Mouse (Mus musculus): ENCODE results near the gene Siah1b. TPM values are rescaled to one million over a fixed set of nuclear protein-coding genes. Genes with fewer than 3 reads are reported as not detected.

Gene Siah1b
- total RNA-seq, 2 experiments from 2014 or later = 7.2 to 9.2 TPM

DNA sequence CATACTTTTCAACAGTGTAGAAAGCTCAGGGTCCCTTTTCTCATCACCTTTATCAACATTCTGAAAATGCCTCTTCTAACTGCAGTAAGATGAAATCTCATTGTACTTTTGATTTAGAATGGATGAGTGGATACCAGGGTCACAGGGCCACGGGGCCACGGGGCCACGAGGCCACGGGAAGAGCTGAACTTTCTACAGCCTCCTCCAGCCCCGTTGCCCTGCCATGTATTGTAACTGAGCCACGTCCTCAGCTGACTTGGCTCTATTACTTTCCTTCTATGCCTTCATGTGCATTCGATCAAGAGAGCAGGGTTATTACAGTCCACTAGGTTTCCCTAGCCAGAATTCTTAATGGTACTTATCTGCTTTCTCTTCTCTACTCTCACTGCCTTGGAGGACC lies 40.4 kb downstream of the Siah1b start:
- no peak for DNase-seq (ENCODE audit: low spot score in 2 of 2)

GRCm38 (mm10) chrX:164035401-164035800 lies 40.9 kb downstream of the Siah1b start:
- no peak for DNase-seq (ENCODE audit: low spot score in 2 of 2)

DNA sequence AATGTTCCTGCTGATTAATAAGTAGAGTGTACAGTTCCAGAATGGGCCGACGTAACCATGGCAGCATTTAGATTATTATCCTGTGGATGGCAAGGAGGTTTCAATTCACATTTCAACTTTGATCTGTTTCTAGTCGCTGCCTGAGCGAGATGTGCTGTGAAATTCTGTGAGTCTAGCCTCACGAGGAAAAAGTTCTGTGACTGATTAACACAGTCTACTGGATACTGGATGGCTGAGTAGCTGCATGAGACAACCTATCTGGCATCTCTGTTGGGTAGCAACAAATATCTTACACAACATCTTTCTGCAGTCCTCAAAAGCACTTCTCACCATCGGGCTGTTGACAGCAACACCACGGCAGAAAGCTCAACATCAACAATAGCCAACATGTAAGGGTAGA lies 43.8 kb downstream of the Siah1b start:
- DNase-seq (ENCODE audit: low spot score in 2 of 2) = no peak

DNA sequence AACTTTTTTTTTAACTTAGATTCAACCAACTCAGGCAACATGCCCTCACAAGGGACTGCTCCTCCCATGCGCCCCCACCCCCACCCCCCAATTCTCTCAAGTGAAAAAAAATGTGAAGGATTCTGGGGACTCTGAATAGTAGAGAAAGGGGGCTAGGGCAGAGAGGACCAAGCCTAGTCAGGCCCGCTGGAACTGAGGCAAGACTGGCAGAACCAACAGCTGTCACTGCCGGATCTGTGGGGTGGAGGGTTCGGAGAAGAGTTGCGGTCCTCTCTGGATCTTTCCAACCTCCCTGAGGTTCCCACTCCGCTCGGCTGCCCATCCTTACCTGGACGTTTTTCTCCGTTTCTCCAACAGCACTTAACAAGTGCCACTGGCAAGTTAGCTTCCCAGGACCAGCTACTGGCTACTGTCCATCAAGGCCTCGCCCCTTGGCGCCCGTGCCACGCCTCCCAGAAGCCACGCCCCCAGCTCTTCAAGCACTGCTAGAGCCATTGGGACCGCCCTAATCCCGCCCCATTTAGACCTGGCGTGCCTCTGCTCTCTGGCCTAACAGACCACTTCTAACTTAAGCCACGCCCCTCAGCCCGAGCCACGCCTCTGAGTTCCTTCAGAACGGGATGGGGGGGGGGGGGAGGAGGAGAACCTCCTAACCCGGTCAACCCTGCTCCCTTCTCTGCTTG lies 48.5 kb downstream of the Siah1b start, which contains the start of gene Car5b:
Car5b (minus strand) TSS at position 391 of the 683 bp plus-strand sequence.
- DNase-seq (ENCODE audit: low spot score in 2 of 2) = peak; percentile 60 to 79

Other genes with a start within 250 kb of the Siah1b start
- 10 to 100 TPM; 20.8 to 29.0 TPM for gene Ap1s2, start 167.5 kb downstream of the Siah1b start, total RNA-seq (2021)
- 10 to 100 TPM; 15.4 to 27.5 TPM for gene Zrsr2, start 117.8 kb downstream of the Siah1b start, total RNA-seq (2021)
- gene Car5b, start 48.5 kb downstream of the Siah1b start, total RNA-seq (2021) = 1 to 10 TPM; 1.9 to 2.0 TPM
- not detected for gene Cltrn, start 12.3 kb upstream of the Siah1b start, total RNA-seq (2021)
- gene Ace2, start 62.8 kb upstream of the Siah1b start, total RNA-seq (2021) = under 1 TPM; 0.54 TPM
- gene Bmx, start 181.7 kb upstream of the Siah1b start, total RNA-seq (2021) = 1 to 10 TPM in 1 of 2 experiments, under 1 TPM in 1; 0.88 to 1.2 TPM
- gene Pir, start 192.9 kb upstream of the Siah1b start, total RNA-seq (2021) = 1 to 10 TPM; 2.6 to 3.7 TPM